Mouse (Mus musculus): ENCODE results near the gene Mapk1ip1l.

- no peak for TF ChIP-seq POLR2A (IDR thresholded peaks at IDR 0.05; ENCODE audit: low read depth, low read length)
- no peak for TF ChIP-seq CTCF (IDR thresholded peaks at IDR 0.05; ENCODE audit: borderline replicate concordance, insufficient read depth, low read length)
Observed at GRCm38 (mm10) chr14:47307669-47308068, 9.6 kb downstream of the Mapk1ip1l start.
